Mouse (Mus musculus) limb, embryonic 10.5 days (tissue): ENCODE data around the gene Adh1. TPM values are rescaled to one million over a fixed set of nuclear protein-coding genes. Genes with fewer than 3 reads are reported as not detected.

Experiments used
- polyA plus RNA-seq: library from polyadenylated mRNA; unstranded; fragments of >200 nt; fragmentation: Nextera tagmentation; extraction: Ambion mirVana; gene quantifications from 2 replicates; pipeline ENCODE4 v1.2.1, GENCODE M21; 2016

The Adh1 gene
- polyA plus RNA-seq, 1 experiment from 2014 or later: 3.3 TPM

Other genes with a start within 250 kb of the Adh1 start
- gene 1110002E22Rik, start 195.9 kb upstream of the Adh1 start, polyA plus RNA-seq: 0.06 and 0.15 TPM in 2 replicates
- gene Gm5105, start 193.6 kb upstream of the Adh1 start, polyA plus RNA-seq: not detected in 2 replicates
- gene Trmt10a, start 117.5 kb upstream of the Adh1 start, polyA plus RNA-seq: 16.0 and 17.1 TPM in 2 replicates
- gene Mttp, start 116.0 kb upstream of the Adh1 start, polyA plus RNA-seq: 7.5 and 8.9 TPM in 2 replicates
- gene 4930579F01Rik, start 67.2 kb upstream of the Adh1 start, polyA plus RNA-seq: not detected in 2 replicates
- 0.20 TPM in 1 of 2 replicates, not detected in the other for gene Adh7, start 43.2 kb upstream of the Adh1 start, polyA plus RNA-seq
- not detected in 2 replicates for gene Adh6a, start 52.3 kb downstream of the Adh1 start, polyA plus RNA-seq
- 0.81 and 1.2 TPM in 2 replicates for gene Adh6b, start 80.8 kb downstream of the Adh1 start, polyA plus RNA-seq
- gene Adh4, start 154.5 kb downstream of the Adh1 start, polyA plus RNA-seq: not detected in 2 replicates
- 256 and 282 TPM in 2 replicates for gene Adh5, start 182.1 kb downstream of the Adh1 start, polyA plus RNA-seq
- gene Metap1, start 228.5 kb downstream of the Adh1 start, polyA plus RNA-seq: 49.7 and 51.1 TPM in 2 replicates